Mouse (Mus musculus): ENCODE data around the gene Fbxo42.

DNA sequence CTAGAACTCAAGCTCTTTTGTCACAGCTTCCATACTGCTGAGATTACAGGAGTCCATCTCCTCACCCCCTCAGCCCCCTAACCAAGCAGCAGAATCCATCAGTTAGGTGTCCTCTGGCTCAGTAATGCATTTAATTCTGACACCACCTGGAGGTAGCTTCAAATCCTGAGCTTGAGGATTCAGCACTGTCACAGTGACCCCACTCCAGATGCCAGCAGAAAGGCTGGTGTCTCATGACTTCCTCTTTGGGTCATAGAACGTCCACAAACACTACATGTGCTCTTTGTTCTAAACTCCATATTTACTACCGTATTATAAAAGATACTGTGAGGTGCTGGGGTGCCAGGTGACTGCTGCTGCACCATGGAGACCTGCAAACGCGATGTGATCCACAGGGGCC lies 9.8 kb downstream of the Fbxo42 start:
- TF ChIP-seq TAL1 (IDR thresholded peaks at IDR 0.05; ENCODE audit: low read length) (no peak), CTCF (IDR thresholded peaks at IDR 0.05 in 2 of 3, conservative IDR thresholded peaks at IDR 0.05 in 1 of 3; ENCODE audit: control insufficient read depth in 1 of 3, insufficient read depth in 1 of 3, low read depth in 2 of 3, low read length in 3 of 3, poor library complexity in 1 of 3, severe bottlenecking in 1 of 3) (no peak)
